In genomic region chr10:3649983-3650382, GRCm38 (mm10) we compare ENCODE assay signal across 23 mouse cellular contexts.
A peak's percentile ranks its signal among the peaks of the same experiment; 100 is the strongest.
DNase-seq lines count a peak whose midpoint lies in the region; ATAC-seq and TF ChIP-seq lines count a peak whose summit lies in the region.
"Had no signal": no experiment of that assay in that cellular context is flagged by ENCODE, and none has a peak within 500 bp of the region (broad histone marks: within the 10 kb centered on the region; RNA-seq: fewer than 3 reads in every experiment).

No protein-coding gene starts in this region.

- no peak for ATAC-seq in intestine, embryonic 16.5 days
- ATAC-seq in intestine, embryonic 15.5 days = no peak
- ATAC-seq in lung, embryonic 14.5 days (ENCODE audit: insufficient read depth) = no peak
- ATAC-seq in lung, embryonic 16.5 days (ENCODE audit: low read depth) = peak; percentile 67
- ATAC-seq: activated CD4-positive, CD25-positive, alpha-beta regulatory T cell, adult 4 months; CD4-positive, CD25-positive, alpha-beta regulatory T cell, adult 4 months; forebrain, embryonic 13.5 days; Patski had no signal

- no peaks in the 10 kb centered on the region for H3K36me3 ChIP-seq in intestine, embryonic 16.5 days (ENCODE audit: control insufficient read depth, insufficient read depth, low read length)
- no peaks in the 10 kb centered on the region for H3K36me3 ChIP-seq in intestine, embryonic 15.5 days
- H3K36me3 ChIP-seq in lung, embryonic 14.5 days (ENCODE audit: insufficient read depth) = no peaks in the 10 kb centered on the region
- no peaks in the 10 kb centered on the region for H3K36me3 ChIP-seq in lung, embryonic 16.5 days (ENCODE audit: control insufficient read depth, insufficient read depth, low read length)
- H3K36me3 ChIP-seq: embryonic facial prominence, embryonic 10.5 days; embryonic facial prominence, embryonic 12.5 days; G1E had no signal

- 0 out of 2 replicates have a peak, but pooled peaks cover 2% of the 10 kb centered on the region for H3K4me1 ChIP-seq in intestine, embryonic 16.5 days (ENCODE audit: control insufficient read depth, insufficient read depth, low read length)
- H3K4me1 ChIP-seq in intestine, embryonic 15.5 days (replicated peaks) = 0 out of 2 replicates have a peak, but pooled peaks cover 3% of the 10 kb centered on the region
- H3K4me1 ChIP-seq in lung, embryonic 14.5 days (ENCODE audit: insufficient read depth) = no peaks in the 10 kb centered on the region
- H3K4me1 ChIP-seq in lung, adult 2 months (ENCODE audit: control insufficient read depth, insufficient read depth, low read length) = peaks cover 4% of the 10 kb centered on the region
- H3K4me1 ChIP-seq in lung, embryonic 16.5 days (replicated peaks; ENCODE audit: control insufficient read depth, insufficient read depth, low read length) = peaks cover 10% of the 10 kb centered on the region
- H3K4me1 ChIP-seq: embryonic facial prominence, embryonic 10.5 days; forebrain, embryonic 13.5 days had no signal

- H3K4me3 ChIP-seq in intestine, embryonic 16.5 days (ENCODE audit: low read length) = no peak overlapping the region
- H3K4me3 ChIP-seq in intestine, embryonic 15.5 days (replicated peaks) = no peak overlapping the region
- H3K4me3 ChIP-seq in lung, embryonic 14.5 days (ENCODE audit: low read depth, low read length) = no peak overlapping the region
- no peak overlapping the region for H3K4me3 ChIP-seq in lung, adult 2 months (replicated peaks; ENCODE audit: extremely low read depth, low read depth, low read length)
- H3K4me3 ChIP-seq in lung, embryonic 16.5 days (ENCODE audit: low read length) = no peak overlapping the region
- H3K4me3 ChIP-seq: embryonic facial prominence, embryonic 10.5 days; embryonic facial prominence, embryonic 12.5 days; forebrain, embryonic 13.5 days had no signal

- no peaks in the 10 kb centered on the region for H3K27me3 ChIP-seq in intestine, embryonic 16.5 days (replicated peaks; ENCODE audit: control insufficient read depth, insufficient read depth, low read length)
- no peaks in the 10 kb centered on the region for H3K27me3 ChIP-seq in intestine, embryonic 15.5 days (replicated peaks)
- H3K27me3 ChIP-seq in lung, embryonic 14.5 days (ENCODE audit: insufficient read depth, low read length) = no peaks in the 10 kb centered on the region
- H3K27me3 ChIP-seq in lung, embryonic 16.5 days (ENCODE audit: control insufficient read depth, insufficient read depth, low read depth, low read length) = no peaks in the 10 kb centered on the region
- H3K27me3 ChIP-seq: CH12.LX; embryonic facial prominence, embryonic 12.5 days; forebrain, embryonic 13.5 days had no signal

- no peak overlapping the region for H3K4me2 ChIP-seq in intestine, embryonic 16.5 days (ENCODE audit: low read depth, low read length)
- H3K4me2 ChIP-seq in intestine, embryonic 15.5 days (replicated peaks) = no peak overlapping the region
- no peak overlapping the region for H3K4me2 ChIP-seq in lung, embryonic 14.5 days
- H3K4me2 ChIP-seq in lung, embryonic 16.5 days (ENCODE audit: low read depth, low read length) = no peak overlapping the region
- H3K4me2 ChIP-seq: embryonic facial prominence, embryonic 12.5 days; forebrain, embryonic 13.5 days had no signal

- 50% methylated on average over 1 of the region's 1 CpGs for WGBS in intestine, embryonic 16.5 days
- WGBS in intestine, embryonic 15.5 days = 34% methylated on average over 1 of the region's 1 CpGs
- 29% methylated on average over 1 of the region's 1 CpGs for WGBS in lung, embryonic 14.5 days
- WGBS in lung, adult 2 months = 35% methylated on average over 1 of the region's 1 CpGs
- 15% methylated on average over 1 of the region's 1 CpGs for WGBS in lung, embryonic 16.5 days

- H3K27ac ChIP-seq in intestine, embryonic 16.5 days (ENCODE audit: low read length) = peak overlapping the region; percentile 23; the same call in 1 of the 2 replicates
- no peak overlapping the region for H3K27ac ChIP-seq in intestine, embryonic 15.5 days
- no peak overlapping the region for H3K27ac ChIP-seq in lung, embryonic 14.5 days (ENCODE audit: low read depth)
- H3K27ac ChIP-seq in lung, embryonic 16.5 days (ENCODE audit: low read length) = peak overlapping the region; percentile 9
- H3K27ac ChIP-seq: embryonic facial prominence, embryonic 10.5 days; embryonic facial prominence, embryonic 12.5 days; forebrain, embryonic 13.5 days had no signal

- H3K9ac ChIP-seq in intestine, embryonic 16.5 days (ENCODE audit: low read depth, low read length) = no peak overlapping the region
- H3K9ac ChIP-seq in intestine, embryonic 15.5 days = no peak overlapping the region
- H3K9ac ChIP-seq in lung, embryonic 14.5 days = no peak overlapping the region
- H3K9ac ChIP-seq in lung, embryonic 16.5 days (ENCODE audit: low read length) = no peak overlapping the region
- H3K9ac ChIP-seq: embryonic facial prominence, embryonic 12.5 days; forebrain, embryonic 13.5 days had no signal

- DNase-seq in lung, embryonic 14.5 days = peak; percentile 21
- DNase-seq in lung, adult 2 months = no peak
- DNase-seq in lung, postnatal 14 days = no peak
- peak; percentile 28 for DNase-seq in forelimb bud, embryonic 11.5 days (ENCODE audit: low read depth, low spot score)
- DNase-seq: adrenal gland, adult 8-10 months; adrenal gland, postnatal 14 days; adrenal gland, postnatal 36 days; B cell, adult 2 months; cerebellum, adult 11-12 months; cerebellum, adult 2 months; cerebellum, adult 9-10 months; cerebellum, postnatal 25 days had no signal

- no peak for TF ChIP-seq POLR2A in lung, adult 2 months (IDR thresholded peaks at IDR 0.05; ENCODE audit: borderline replicate concordance, extremely low read depth, low read depth, low read length)

- H3K9me3 ChIP-seq in intestine, embryonic 16.5 days (ENCODE audit: control insufficient read depth, low read length) = no peaks in the 10 kb centered on the region
- H3K9me3 ChIP-seq in intestine, embryonic 15.5 days = no peaks in the 10 kb centered on the region
- no peaks in the 10 kb centered on the region for H3K9me3 ChIP-seq in lung, embryonic 14.5 days (ENCODE audit: low read depth, low read length)
- no peaks in the 10 kb centered on the region for H3K9me3 ChIP-seq in lung, embryonic 16.5 days (ENCODE audit: control insufficient read depth, low read length)
- H3K9me3 ChIP-seq: embryonic facial prominence, embryonic 10.5 days; embryonic facial prominence, embryonic 12.5 days; forebrain, embryonic 13.5 days; G1E had no signal

- no peak for TF ChIP-seq CTCF in lung, embryonic 14.5 days (IDR thresholded peaks at IDR 0.05; ENCODE audit: low read depth)
- no peak for TF ChIP-seq CTCF in lung, adult 2 months (IDR thresholded peaks at IDR 0.05; ENCODE audit: insufficient read depth, low read length)

Comparison
In these comparisons a context has a peak if more than half of its experiments do, and no peak if none do; other contexts are left out.
1. H3K27ac ChIP-seq: peak in intestine, embryonic 16.5 days (single experiment) and lung, embryonic 16.5 days (single experiment); none in intestine, embryonic 15.5 days (single experiment) and lung, embryonic 14.5 days (single experiment).
2. DNase-seq: peak in lung, embryonic 14.5 days (single experiment) and forelimb bud, embryonic 11.5 days (single experiment); none in lung, adult 2 months (single experiment) and lung, postnatal 14 days (single experiment).